Mouse (Mus musculus): ENCODE results near the gene Nhsl1.

Nhsl1 gene

GRCm38 (mm10) chr10:18318916-18319481, at the start of gene Nhsl1:
TSS of gene Nhsl1 (plus strand) at chr10:18318985.
- WGBS, result under 1% methylated on average over 63 of the region's 63 CpGs

GRCm38 (mm10) chr10:18276090-18276734, 42.6 kb upstream of the Nhsl1 start:
- 87% methylated on average over 4 of the region's 4 CpGs for WGBS

- WGBS, result 87% methylated on average over 5 of the region's 5 CpGs
Measured at GRCm38 (mm10) chr10:18283991-18284390, 34.8 kb upstream of the Nhsl1 start.

- 82% methylated on average over 1 of the region's 1 CpGs for WGBS
Measured at GRCm38 (mm10) chr10:18289512-18289911, 29.3 kb upstream of the Nhsl1 start.

GRCm38 (mm10) chr10:18305106-18305505, 13.7 kb upstream of the Nhsl1 start:
- 59% methylated on average over 5 of the region's 5 CpGs for WGBS

GRCm38 (mm10) chr10:18315071-18315470, 3.7 kb upstream of the Nhsl1 start:
- WGBS, result 75% methylated on average over 1 of the region's 1 CpGs

- 48% methylated on average over 10 of the region's 10 CpGs for WGBS
Measured at GRCm38 (mm10) chr10:18317521-18317920, 1.3 kb upstream of the Nhsl1 start.

- WGBS, result 4% methylated on average over 86 of the region's 89 CpGs
Measured at GRCm38 (mm10) chr10:18317961-18318915, 547 bp upstream of the Nhsl1 start.

GRCm38 (mm10) chr10:18319691-18320090, 906 bp downstream of the Nhsl1 start:
- 40% methylated on average over 4 of the region's 4 CpGs for WGBS

GRCm38 (mm10) chr10:18321861-18322260, 3.1 kb downstream of the Nhsl1 start:
- WGBS, result 93% methylated on average over 6 of the region's 6 CpGs

- 80% methylated on average over 4 of the region's 4 CpGs for WGBS
Measured at GRCm38 (mm10) chr10:18323701-18324100, 4.9 kb downstream of the Nhsl1 start.

GRCm38 (mm10) chr10:18328331-18328908, 9.6 kb downstream of the Nhsl1 start:
- 80% methylated on average over 5 of the region's 5 CpGs for WGBS

- WGBS, result 10% methylated on average over 23 of the region's 23 CpGs
Measured at GRCm38 (mm10) chr10:18329096-18330038, 10.6 kb downstream of the Nhsl1 start.

- 82% methylated on average over 5 of the region's 5 CpGs for WGBS
Measured at GRCm38 (mm10) chr10:18330445-18330844, 11.7 kb downstream of the Nhsl1 start.

GRCm38 (mm10) chr10:18333575-18333974, 14.8 kb downstream of the Nhsl1 start:
- 74% methylated on average over 4 of the region's 4 CpGs for WGBS

- 90% methylated on average over 4 of the region's 4 CpGs for WGBS
Measured at GRCm38 (mm10) chr10:18334176-18334575, 15.4 kb downstream of the Nhsl1 start.

GRCm38 (mm10) chr10:18334734-18335133, 15.9 kb downstream of the Nhsl1 start:
- 74% methylated on average over 9 of the region's 9 CpGs for WGBS

- WGBS, result 81% methylated on average over 5 of the region's 5 CpGs
Measured at GRCm38 (mm10) chr10:18337725-18338124, 18.9 kb downstream of the Nhsl1 start.

GRCm38 (mm10) chr10:18339386-18339785, 20.6 kb downstream of the Nhsl1 start:
- 83% methylated on average over 6 of the region's 6 CpGs for WGBS

- 92% methylated on average over 1 of the region's 1 CpGs for WGBS
Measured at GRCm38 (mm10) chr10:18340930-18341329, 22.1 kb downstream of the Nhsl1 start.

All from cerebral cortex, adult 2 months (tissue).